Mouse (Mus musculus): ENCODE results near the gene Ndufv3. TPM values are rescaled to one million over a fixed set of nuclear protein-coding genes. Genes with fewer than 3 reads are reported as not detected.
A peak's percentile ranks its signal among the peaks of the same experiment; 100 is the strongest.
"Not testable (repeated sequence)": the region's sequence is repeated elsewhere in the genome, so short reads cannot be mapped to it uniquely, and the experiment has no call there.

The Ndufv3 gene
- total RNA-seq, 2 experiments from 2014 or later = 232 to 236 TPM

DNA sequence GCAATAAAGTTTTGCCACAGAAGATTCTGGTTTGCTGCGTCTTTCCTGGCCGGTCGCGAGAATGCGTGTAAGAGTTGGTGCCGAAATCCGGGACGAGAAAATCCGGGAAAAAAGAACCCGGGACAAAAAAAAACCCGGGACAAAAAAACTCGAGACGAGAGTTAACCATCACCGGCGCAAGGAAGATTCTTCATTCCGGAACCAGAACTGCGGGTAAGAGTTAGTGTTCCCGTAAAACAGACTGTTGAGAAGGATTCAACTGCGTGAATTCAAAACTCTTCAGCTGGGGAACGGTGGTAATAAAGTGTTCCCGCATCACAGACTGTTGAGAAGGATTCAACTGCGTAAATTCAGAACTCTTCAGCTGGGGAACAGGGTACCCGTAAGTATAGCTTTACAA, 32.7 kb downstream of the Ndufv3 start:
- not testable (repeated sequence) for DNase-seq (ENCODE audit: low spot score in 2 of 2)

DNA sequence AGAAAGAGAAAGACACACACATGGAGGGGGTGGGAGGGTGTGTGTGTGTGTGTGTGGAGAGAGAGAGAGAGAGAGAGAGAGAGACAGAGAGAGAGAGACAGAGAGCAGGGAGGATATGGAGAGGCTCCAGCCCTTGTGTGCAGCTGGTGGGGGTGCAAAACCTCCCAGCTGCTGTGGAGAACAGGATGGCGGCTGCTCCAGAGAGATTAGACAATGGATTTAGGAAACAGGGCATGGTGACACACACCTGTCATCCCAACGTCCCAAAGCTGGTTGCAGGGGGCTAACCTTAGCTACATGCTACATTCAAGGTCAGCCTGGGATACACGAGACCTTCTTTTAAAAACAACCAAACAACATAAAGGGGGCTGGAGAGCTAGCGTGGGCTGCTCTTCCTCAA, 36.3 kb downstream of the Ndufv3 start:
- DNase-seq (ENCODE audit: low spot score in 2 of 2) = no peak

DNA sequence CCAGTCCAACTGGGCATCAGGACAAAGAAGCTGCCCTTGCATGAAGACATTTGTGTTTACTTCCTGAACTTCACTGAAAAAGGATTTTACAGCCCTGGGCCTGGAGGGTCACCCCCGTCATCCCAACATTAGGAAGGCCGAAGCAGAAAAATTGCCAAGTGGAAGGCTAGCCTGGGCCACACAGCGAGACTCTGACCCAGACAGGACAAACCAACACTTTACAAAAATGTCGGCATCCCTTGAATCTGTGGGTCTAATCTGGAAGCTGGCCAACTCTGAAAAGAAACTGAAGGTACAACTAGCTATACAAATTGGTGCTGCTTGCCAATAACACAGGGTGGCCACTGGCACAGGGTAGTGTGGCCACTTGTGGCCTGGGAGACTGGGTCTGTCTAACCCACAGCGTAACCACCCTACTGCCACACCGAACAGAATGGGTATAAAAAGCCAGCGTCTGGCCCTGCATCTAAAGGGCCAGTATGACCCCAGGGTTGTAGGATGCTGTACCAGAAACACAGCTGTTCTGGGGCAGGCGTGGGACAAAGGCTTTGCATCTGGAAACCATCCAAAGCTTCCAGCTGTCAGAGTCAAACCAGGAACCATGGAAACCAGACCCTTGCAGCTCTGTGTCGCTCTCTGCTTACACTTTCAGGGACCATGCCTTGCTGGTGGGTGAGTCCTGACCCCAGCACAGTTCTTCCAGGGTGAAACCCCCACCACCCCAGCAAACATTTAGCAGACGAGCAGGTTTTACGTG, 37.4 kb downstream of the Ndufv3 start:
- no peak for DNase-seq (ENCODE audit: low spot score in 2 of 2)

DNA sequence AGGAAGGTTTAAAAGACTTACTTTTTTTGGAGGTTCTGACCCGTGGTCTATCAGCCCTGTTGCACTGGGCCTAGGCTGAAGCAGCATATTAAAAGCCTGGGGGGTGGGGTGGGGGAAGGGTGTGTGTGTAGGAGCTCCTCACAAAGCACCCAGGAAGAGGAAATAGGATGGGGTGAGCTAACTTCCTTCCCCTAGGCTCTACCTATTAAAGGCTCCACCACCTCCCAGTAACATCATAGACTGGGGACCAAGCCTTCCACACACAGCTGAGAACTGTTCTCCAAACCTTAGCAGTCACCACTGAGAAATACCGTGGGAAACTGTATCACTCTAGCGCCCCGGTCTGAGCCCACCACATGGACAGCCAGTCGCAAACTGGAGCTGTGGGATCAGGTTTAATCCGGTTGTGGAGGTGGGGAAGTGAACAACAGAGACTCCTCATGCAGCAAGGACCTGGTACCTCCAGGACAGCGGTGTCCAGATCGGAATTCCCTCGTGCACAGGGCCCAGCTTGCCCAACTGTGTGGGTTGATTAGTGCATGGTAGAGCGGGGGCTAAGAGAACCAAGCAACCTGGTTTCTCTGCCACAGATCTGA, 38.1 kb downstream of the Ndufv3 start:
- DNase-seq (ENCODE audit: low spot score in 2 of 2) = no peak

DNA sequence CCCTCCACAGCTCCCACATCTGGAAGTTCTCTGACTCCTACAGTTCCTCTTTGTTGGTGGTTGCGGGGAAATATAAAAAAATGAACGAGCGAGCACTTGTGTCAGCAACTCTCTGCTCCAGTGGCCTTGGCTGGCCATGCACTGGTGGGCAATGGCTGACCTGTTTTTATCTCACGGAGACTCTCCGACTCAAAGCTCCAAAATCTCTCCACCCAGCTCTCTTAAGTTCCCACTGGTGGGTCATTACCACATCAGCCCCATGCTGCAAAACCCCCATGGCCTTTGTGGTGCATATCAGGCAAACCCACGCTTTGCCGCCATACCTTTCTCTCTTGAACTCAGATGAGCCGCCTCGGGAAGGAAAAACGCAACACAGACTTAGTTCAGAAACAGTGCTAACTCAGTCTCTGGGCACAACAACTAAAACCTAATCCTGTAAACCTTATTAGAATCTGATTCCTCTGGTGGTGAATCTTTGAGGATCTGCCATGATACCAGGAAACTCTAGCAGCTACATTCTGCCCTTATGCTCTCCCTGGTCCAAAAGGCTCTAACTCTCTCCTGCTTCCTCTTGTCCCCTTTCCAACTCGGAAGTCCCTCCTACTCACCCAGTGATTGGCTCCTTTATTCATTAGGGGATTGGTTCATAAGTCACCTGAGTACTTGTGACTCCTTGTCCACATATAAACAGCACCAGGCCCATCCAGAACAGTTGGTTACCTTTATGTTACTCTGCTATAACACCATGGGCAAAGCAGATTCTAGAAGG, 39.3 kb downstream of the Ndufv3 start:
- DNase-seq (ENCODE audit: low spot score in 2 of 2) = no peak

DNA sequence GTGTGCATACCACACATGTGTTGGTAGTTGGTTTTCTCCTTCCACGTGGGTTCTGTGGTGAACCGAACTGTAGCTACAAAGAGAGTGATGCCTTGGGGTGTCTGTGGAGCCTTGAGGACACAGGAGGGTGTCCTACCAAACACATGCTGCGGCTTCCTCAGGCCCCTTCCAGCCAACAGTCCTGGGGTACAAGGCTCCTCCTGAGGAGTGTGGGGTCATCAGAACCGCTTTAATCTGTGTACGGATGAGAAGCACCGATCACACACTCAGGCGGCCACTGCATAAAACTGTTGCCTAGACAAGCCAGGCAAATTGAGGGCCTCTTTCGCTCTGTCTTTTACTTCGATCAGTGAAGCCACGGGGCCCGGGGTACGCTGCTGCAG, 43.7 kb downstream of the Ndufv3 start:
- DNase-seq (ENCODE audit: low spot score in 2 of 2) = peak; percentile 27 to 34

DNA sequence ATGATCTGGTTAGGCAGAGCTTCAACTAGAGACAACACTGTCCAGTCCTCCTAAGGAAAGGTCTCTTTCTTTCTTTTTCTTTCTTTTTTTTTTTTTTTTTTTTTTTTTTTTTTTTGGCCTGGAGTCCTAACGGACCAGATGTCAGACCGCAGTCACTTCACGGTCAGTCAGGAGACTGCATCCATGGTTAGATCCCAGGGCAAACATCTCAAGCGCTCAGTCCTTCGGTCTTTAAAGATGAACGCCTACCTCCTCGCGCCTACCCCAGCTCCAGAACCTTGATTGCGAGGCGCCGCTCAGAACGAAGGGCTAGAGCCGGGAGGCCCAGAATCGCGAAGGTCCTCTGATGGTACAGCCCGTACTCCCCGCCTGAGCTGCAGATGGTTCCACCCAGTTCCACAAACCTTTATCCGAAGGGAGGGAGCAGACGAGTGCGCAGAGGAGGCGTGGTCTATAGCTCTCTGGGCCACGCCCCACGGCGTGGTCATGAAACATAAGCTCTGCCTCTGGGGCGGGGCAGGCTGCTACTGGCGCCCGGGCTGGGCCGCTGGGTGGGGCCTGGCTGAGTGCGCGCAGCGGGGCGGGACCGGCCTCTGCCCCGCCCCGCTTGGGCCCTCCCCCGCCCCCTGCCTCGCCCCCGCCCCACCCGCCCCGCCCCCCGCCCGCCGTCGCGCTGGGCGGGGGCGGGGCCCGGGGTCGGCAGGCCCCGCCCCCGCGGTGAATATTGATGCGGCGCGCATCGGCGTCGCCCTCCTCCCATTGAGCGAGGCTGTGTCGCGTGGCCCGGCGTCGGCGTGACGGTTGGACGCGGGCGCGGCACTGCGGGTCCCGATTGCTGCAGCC, 44.3 kb downstream of the Ndufv3 start, which contains the start of gene Pknox1:
Pknox1 (plus strand) TSS at position 720 of the 843 bp plus-strand sequence.
- DNase-seq (ENCODE audit: low spot score in 2 of 2) = peak; percentile 96 to 98

DNA sequence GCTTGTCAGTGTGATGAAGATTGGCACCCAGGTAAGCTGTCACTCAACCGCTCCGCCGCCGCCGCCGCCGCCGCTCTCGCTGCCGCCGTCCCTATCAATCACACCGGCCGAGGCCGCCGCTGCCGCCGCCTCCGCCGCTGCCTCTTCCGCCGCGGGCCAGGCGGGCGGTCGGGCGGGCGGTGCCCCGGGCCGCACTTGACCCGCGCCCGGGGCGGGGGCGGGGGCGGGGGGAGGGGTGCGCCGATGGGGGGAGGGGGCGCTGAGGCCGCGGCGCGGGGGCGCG, 44.9 kb downstream of the Ndufv3 start:
- no peak for DNase-seq (ENCODE audit: low spot score in 2 of 2)

DNA sequence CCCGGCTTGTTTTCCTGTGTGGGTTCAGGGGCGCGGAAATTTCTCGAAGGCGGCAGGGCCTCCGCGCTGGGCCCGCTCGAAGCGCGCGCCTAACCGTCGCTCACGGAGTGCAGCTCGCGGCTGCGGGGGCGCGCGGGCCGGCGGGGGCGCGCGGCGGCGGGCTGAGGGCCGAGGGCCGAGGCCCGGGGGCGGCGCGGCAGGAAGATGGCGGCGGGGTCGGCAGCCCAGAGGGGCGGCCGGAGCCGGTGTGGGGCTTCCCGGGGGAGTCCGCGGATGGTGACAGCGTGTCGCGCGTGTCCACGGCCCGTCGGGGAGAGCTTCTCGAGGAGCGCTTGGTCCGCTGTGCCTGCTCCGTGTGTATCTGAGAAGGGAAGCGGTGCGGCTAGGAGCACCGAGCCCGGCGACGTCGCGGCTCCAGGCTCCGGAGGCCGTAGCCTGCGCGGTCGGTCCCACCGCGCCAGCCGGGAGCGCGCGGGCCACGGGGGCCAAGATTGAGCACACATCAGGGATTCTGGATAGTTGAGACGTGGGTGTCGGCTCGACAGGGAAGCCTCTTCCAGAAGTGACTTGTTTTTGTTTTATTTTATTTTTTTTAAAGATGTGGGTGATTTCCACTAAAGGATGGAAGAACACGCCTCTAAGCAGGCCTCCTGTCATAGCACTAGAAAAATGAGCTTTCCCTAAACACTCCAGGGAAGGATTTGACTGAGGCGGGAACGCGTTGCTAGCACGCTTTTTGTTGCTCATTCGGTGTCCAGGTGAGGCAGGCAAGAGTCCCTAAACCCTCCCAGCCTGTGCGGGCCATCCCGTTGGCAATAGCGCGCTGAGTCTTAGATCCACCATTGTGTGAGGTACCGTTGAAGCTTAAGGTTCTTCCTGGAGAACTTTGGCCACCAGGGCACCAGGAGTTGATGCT, 45.5 kb downstream of the Ndufv3 start:
- DNase-seq (ENCODE audit: low spot score in 2 of 2) = peak; percentile 48 to 63

DNA sequence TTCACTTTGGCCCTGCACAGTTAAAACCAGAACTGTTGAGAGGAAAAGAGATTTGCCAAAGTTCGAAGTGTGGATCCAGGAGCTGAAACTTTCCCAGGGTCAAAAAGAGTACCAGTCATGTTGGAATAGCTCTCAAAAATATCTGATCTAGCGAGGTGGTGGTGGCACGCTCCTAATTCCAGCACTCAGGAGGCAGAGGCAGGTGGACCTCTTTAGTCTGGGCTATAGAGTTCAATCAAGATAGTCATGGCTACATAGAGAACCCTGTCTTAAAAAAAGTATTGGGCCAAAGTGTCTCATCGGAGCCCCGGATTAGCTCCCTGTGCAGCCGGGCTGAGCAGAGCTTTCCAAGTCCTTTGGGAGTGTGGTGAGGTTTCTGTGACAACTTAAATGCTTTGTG, 46.4 kb downstream of the Ndufv3 start:
- DNase-seq (ENCODE audit: low spot score in 2 of 2) = no peak

DNA sequence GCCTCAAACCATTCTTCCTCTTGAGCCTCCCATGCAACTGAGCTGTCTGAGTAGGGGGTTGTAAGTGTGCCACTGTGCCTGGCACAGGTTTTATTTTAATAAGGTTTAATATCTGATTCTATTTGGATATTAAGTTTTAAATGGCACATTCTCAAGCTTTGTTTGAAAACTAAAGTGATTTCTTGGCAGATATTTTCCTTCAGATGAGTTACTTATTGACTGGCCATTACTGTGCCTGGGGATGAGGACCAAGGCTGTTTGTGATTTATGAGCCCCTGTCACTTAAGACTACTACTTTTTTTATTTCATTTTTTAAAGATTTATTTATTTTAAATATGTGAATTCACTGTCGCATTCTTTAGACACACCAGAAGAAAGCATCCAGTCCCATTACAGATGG, 49.8 kb downstream of the Ndufv3 start:
- DNase-seq (ENCODE audit: low spot score in 2 of 2) = no peak

DNA sequence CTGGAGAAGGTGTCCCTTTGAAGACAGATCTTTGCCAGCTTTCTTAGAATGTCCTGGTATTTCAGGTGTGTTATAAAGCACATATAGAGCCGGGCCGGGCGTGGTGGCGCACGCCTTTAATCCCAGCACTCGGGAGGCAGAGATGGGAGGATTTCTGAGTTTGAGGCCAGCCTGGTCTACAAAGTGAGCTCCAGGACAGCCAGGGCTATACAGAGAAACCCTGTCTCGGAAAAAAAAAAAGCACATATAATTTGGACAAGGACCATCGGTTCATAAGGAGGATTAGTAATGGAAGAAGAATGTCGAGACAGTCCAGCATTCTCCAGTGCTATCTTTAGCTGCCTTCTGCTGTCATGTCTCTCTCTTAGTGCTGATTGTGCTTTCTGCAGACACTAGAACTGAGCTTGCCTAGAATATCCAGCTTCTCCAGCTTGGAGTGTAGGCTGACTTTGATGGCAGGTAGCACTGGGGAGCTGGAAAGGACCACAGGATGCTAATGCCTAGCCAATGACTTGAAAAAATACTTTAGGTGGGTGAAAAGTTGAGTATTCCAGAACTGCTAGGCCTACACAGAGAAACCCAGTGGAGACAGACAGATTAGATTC, 50.5 kb downstream of the Ndufv3 start:
- DNase-seq (ENCODE audit: low spot score in 2 of 2) = peak; percentile 33 to 37

DNA sequence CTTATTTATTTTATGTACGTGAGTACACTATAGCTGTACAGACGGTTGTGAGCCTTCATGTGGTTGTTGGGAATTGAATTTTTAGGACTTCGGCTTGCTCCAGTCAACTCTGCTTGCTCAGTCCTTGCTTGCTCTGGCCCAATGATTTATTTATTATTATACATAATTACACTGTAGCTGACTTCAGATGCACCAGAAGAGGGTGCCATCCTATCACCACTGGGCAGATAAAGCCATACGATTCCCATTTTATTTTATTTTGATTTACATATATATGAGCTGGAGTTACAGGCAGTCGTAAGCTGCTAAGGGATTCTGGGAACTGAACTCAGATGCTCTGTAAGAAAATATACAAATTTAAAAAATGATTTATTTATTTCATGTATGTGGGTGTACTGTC, 51.8 kb downstream of the Ndufv3 start:
- no peak for DNase-seq (ENCODE audit: low spot score in 2 of 2)

DNA sequence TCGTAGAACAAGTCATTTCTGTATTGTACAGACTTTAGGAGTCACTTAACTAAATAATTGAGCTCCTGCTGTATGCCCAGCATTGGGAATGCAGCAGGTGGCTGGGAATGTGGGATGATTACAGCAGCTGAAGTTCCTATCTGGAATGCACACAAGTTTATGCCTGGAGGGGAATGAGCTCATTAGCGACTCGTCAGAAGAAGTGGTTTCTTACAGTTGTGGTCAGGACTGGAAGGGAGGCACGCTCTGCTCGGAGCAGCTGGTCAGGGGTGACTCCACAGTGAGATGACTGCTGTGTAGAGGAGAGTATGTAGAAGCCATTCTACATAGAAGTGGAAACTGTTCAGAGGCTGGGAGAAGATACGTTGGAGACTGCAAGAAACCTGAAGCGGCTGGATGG, 54.7 kb downstream of the Ndufv3 start:
- DNase-seq (ENCODE audit: low spot score in 2 of 2) = no peak

DNA sequence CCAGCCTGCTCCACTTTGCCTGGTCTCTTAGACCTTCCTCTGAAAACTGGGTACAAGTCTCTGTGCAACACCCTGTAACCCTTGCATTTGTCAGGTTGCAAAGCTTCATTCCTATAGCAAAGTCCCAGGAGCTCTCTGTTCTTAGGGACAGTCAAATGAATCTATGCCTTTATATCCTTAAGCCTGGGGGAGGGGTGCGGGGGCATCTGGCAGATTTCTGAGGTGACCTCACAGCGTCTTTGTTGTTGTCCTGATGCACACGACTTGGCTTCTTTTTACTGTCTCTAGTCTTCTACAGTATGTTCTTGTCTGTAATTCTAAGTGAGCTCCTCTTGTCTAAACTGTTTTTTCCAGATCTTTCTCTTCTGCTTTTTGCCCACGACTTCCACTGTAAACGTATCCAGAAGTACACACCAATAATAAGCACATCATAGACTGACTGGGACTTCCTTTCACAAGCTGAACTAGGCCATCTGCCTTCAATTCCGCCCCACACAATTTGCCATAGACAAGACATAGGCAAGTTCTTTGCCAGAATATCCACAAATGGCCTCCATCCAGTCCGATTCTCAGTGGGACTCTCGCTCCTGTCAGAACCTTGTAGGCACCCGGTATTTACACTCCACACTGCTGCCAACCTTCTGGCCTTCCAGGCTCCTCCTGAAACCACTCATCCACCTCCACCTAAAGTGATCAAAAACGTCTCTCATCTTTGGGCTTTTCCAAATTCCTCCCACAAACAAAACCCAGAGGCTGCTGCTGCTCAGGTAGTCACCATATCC, 56.7 kb downstream of the Ndufv3 start:
- DNase-seq (ENCODE audit: low spot score in 2 of 2) = no peak

DNA sequence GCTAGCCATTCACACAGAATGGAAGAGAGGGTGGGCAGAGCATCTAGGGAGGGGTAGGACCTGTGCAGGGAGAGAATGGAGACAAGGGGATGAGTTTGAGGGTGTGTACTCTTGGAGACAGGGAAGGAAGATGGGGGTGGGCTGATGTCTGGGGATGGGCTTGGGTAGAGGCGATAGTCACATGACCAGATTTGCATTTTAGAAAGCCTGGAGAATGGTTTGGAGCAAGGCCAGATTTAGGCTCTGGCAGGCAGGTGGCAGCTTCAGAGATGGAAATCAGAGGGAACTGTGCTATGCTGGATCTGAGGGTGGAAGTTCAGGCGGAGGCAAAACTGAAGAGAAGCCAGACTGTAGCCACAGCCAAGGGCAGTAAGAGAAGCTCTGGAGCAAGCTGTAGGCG, 60.4 kb downstream of the Ndufv3 start:
- peak in 1 of 2 experiments; percentile 35 for DNase-seq (ENCODE audit: low spot score in 2 of 2)

Measured in left cerebral cortex, adult 18-20 months (tissue).